Mouse (Mus musculus) liver, postnatal 0 days (tissue): Measurements from ENCODE around the gene 4930404H24Rik. TPM values are rescaled to one million over a fixed set of nuclear protein-coding genes. Genes with fewer than 3 reads are reported as not detected.
A peak's percentile ranks its signal among the peaks of the same experiment; 100 is the strongest.

Experiments
- ATAC-seq: fragments of 200-750 bp; cut with Nextera tagmentation; 2 replicates; pipeline ENCODE4 v1.8.0; 2017; ENCODE audit warnings: mild to moderate bottlenecking, moderate library complexity
- DNase-seq: peaks from one replicate; pipeline ENCODE4 v3.0.0-alpha.2; 2016
- H3K27ac ChIP-seq: fragments of 300-500 bp; sonication (generic); 2 replicates; pipeline ENCODE4 v1.5.1; 2014; ENCODE audit warnings: antibody characterized with exemption, moderate library complexity, mild to moderate bottlenecking, low read depth
- H3K27me3 ChIP-seq: fragments of 300-500 bp; sonication (generic); 2 replicates; pipeline ENCODE4 v1.6.1; 2014; ENCODE audit warnings: low read length, control low read depth, mixed read lengths; ENCODE audit not compliant: insufficient read depth
- H3K36me3 ChIP-seq: fragments of 300-500 bp; sonication (generic); replicated peaks from 2 replicates; pipeline ENCODE4 v1.6.1; 2014; ENCODE audit warnings: mild to moderate bottlenecking, control low read depth, low read length, moderate library complexity, mixed read lengths; ENCODE audit not compliant: insufficient read depth
- H3K4me1 ChIP-seq: fragments of 300-500 bp; sonication (generic); 2 replicates; pipeline ENCODE4 v1.6.1; 2014; ENCODE audit warnings: antibody characterized with exemption, mild to moderate bottlenecking, control low read depth; ENCODE audit not compliant: insufficient read depth
- H3K4me2 ChIP-seq: fragments of 300-500 bp; sonication (generic); 2 replicates; pipeline ENCODE4 v1.6.1; 2014; ENCODE audit warnings: low read depth, mild to moderate bottlenecking, low read length, moderate library complexity, mixed read lengths
- H3K4me3 ChIP-seq: fragments of 300-500 bp; sonication (generic); 2 replicates; pipeline ENCODE4 v1.5.1; 2014; ENCODE audit warnings: low read depth, low read length
- H3K9ac ChIP-seq: fragments of 300-500 bp; sonication (generic); replicated peaks from 2 replicates; pipeline ENCODE4 v1.6.1; 2014; ENCODE audit warnings: mild to moderate bottlenecking, moderate library complexity
- H3K9me3 ChIP-seq: fragments of 300-500 bp; sonication (generic); 2 replicates; pipeline ENCODE4 v1.6.1; 2016; ENCODE audit warnings: mild to moderate bottlenecking, control low read depth, low read length, mixed read lengths
- CTCF ChIP-seq: sonication (generic); IDR thresholded peaks from 2 replicates; pipeline ENCODE4 v1.5.1; 2016; ENCODE audit warnings: antibody characterized with exemption, low read depth
- EP300 ChIP-seq: IDR thresholded peaks from 2 replicates; pipeline ENCODE4 v1.6.1; 2016; ENCODE audit warnings: antibody characterized with exemption, low read depth, mild to moderate bottlenecking
- WGBS: fragments of 180-500 bp; shearing (Covaris S2); extraction: QIAGEN DNeasy Blood & Tissue Kit; methylation state at CpG from one replicate; pipeline ENCODE4 v1.1.7; 2014; ENCODE audit not compliant: insufficient replicate concordance; 5-methylcytosine and 5-hydroxymethylcytosine counted together
- polyA plus RNA-seq: library from polyadenylated mRNA; unstranded; fragments of >200 nt; fragmentation: Nextera tagmentation; extraction: Ambion mirVana; gene quantifications from 2 replicates; pipeline ENCODE4 v1.2.1, GENCODE M21; 2015

Gene 4930404H24Rik
- polyA plus RNA-seq, 1 experiment from 2014 or later, result not detected

DNA sequence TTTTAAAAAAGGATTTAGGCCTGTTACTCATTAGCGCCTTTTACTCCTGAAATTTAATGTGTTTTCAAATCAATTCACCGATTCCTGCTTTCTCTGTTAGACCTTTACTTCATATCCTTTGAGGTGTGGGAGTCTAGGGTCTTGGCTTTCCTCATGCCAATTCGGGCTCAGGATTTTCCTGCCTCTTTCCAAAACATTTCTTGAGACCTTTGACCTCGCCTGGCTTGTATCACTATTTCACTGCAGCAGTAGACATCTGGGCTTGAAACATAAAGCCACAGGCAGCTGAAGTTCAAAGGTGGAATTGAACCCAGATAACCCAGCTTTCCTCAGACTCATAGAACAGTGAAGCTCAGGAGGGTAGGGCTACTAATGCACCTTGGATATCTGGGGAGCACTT is 46.1 kb upstream of the 4930404H24Rik start:
- Histone ChIP-seq H3K4me2 (no peak overlapping the region), H3K36me3 (no peaks in the 10 kb centered on the region), H3K27me3 (peaks cover 14% of the 10 kb centered on the region), H3K27ac (no peak overlapping the region), H3K9ac (no peak overlapping the region), H3K4me1 (peaks cover 31% of the 10 kb centered on the region), H3K9me3 (no peaks in the 10 kb centered on the region), H3K4me3 (no peak overlapping the region)
- ATAC-seq (no peak), DNase-seq (no peak)
- TF ChIP-seq CTCF (no peak), EP300 (no peak)
- WGBS, result 28% methylated on average over 4 of the region's 4 CpGs

DNA sequence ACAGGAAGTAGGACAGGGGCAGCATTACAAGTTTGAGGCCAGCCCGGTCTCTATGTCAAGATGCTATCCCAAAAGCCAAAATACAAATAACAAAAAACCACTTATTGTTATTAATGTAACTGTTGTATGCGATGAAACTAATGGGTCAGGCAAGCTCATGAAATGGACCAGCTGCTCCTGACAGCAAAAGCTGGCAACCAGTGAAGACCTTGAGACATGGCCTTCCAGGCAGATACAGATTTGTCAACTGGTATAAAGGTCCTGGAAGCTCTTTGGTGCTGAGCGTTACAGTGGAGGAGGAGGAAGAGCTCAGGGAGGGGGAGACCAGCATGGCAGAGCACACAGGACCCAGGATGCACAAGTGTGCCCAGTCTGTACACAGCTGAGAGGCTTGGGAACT is 44.9 kb upstream of the 4930404H24Rik start:
- peaks cover 14% of the 10 kb centered on the region for H3K27me3 ChIP-seq
- H3K9ac ChIP-seq, result no peak overlapping the region
- no peak overlapping the region for H3K27ac ChIP-seq
- H3K4me3 ChIP-seq, result no peak overlapping the region
- no peak for DNase-seq
- H3K4me1 ChIP-seq, result peaks cover 25% of the 10 kb centered on the region
- no peaks in the 10 kb centered on the region for H3K36me3 ChIP-seq
- no peak for TF ChIP-seq CTCF
- TF ChIP-seq EP300, result no peak
- no peaks in the 10 kb centered on the region for H3K9me3 ChIP-seq
- 75% methylated on average over 3 of the region's 3 CpGs for WGBS
- ATAC-seq, result no peak
- no peak overlapping the region for H3K4me2 ChIP-seq

DNA sequence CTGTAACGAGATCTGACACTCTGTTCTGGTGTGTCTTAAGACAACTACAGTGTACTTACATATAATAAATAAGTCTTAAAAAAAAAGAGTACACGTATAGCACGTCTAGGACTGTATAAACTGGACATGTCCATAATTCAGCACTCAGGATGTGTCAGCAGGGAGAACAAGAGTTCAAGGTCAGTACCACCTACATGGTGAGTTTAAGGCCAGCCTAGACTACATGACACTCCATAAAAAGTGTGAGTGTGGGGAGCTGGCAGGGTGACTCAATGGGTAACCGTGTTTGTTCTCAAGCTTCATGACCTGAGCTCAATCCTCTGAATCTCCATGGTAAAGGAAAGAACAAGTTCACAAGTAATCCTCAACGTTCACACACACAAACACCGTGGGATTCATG is 44.1 kb upstream of the 4930404H24Rik start:
- Histone ChIP-seq H3K27me3 (peaks cover 14% of the 10 kb centered on the region), H3K4me3 (no peak overlapping the region), H3K4me2 (no peak overlapping the region), H3K9ac (no peak overlapping the region), H3K9me3 (no peaks in the 10 kb centered on the region), H3K27ac (no peak overlapping the region), H3K36me3 (no peaks in the 10 kb centered on the region), H3K4me1 (peaks cover 18% of the 10 kb centered on the region)
- no peak for TF ChIP-seq EP300
- WGBS, result 80% methylated on average over 6 of the region's 6 CpGs
- ATAC-seq (no peak), DNase-seq (no peak)

DNA sequence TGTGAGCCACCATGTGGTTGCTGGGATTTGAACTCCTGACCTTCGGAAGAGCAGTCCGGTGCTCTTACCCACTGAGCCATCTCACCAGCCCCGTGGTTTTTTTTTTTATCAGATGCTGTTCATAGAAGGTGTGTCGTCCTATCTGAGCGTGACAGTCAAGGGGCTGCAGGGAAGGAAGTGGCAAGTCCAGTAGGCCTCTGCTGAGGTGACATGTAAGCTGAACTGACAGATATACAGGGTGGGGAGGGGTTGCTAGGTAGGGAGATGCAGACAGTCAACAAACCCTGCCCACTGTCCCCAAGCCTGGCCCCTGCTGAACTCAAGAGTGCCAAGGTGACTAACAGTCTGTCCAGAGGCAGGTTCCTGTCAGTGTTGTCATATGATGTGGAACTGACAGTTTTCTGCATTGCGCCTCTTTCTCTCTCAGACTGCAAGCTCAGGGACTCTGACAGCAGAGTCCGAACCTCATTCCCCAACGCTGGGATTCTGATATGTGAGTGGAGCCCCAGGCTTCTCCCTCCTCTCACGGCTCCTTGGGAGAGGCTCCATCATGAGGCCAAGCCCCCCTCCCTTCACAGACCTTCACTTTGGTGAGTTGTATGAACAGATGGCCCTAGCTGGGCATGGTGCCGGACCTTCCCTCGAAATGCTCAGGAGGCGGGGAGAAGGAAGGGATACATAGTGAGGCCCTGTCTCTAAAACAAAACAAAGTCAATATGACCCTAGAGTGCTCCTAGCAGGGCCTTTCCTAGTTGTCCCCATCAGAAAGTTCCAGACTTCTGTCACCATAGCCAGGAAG is 38.4 kb upstream of the 4930404H24Rik start:
- 57% methylated on average over 12 of the region's 12 CpGs for WGBS
- Histone ChIP-seq H3K9ac (no peak overlapping the region), H3K4me3 (no peak overlapping the region), H3K4me1 (peaks cover 23% of the 10 kb centered on the region), H3K4me2 (no peak overlapping the region), H3K27me3 (no peaks in the 10 kb centered on the region), H3K36me3 (no peaks in the 10 kb centered on the region), H3K9me3 (no peaks in the 10 kb centered on the region), H3K27ac (peak overlapping the region; percentile 34; the same call in 1 of the 2 replicates)
- TF ChIP-seq CTCF (no peak), EP300 (no peak)
- no peak for DNase-seq
- peak; percentile 57 for ATAC-seq

DNA sequence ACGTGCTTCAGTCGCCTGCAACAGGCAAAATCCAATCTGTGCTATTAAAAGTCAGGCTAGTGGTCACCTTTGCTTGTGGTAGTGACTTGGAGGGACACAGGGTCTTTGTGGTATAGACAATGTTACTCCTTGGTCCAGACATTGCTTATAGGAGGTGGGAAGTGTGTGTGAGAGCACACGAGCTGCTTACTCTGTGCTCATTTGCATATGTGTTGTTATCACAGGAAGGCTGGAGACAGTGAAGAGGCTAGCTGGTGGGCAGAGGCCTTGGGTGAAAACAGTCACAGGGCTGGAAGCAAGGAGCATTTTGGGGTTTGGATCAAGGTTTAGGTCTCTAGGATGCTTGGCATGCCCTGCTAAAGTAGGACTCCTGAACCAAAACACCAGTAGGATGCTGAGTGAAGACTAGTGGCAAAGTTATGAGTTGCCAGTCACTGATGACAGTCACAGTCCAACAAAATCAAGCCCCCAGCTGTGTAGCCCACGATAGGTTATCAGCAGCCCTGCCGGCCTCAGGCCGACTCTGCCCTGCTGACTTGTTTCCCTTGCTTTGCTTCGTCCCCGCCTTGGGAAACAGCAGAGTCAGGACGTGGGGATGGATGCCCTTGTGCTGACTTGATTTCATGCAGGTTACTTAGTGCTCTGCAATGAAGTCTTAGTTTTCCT is 37.6 kb upstream of the 4930404H24Rik start:
- TF ChIP-seq CTCF (no peak), EP300 (peak; percentile 74)
- peak; percentile 87 for ATAC-seq
- peak; percentile 48 for DNase-seq
- Histone ChIP-seq H3K9me3 (no peaks in the 10 kb centered on the region), H3K9ac (no peak overlapping the region), H3K36me3 (no peaks in the 10 kb centered on the region), H3K4me3 (no peak overlapping the region), H3K4me2 (no peak overlapping the region), H3K4me1 (peaks cover 23% of the 10 kb centered on the region), H3K27me3 (no peaks in the 10 kb centered on the region), H3K27ac (peak overlapping the region; percentile 57)
- 49% methylated on average over 9 of the region's 9 CpGs for whole genome bisulfite sequencing

DNA sequence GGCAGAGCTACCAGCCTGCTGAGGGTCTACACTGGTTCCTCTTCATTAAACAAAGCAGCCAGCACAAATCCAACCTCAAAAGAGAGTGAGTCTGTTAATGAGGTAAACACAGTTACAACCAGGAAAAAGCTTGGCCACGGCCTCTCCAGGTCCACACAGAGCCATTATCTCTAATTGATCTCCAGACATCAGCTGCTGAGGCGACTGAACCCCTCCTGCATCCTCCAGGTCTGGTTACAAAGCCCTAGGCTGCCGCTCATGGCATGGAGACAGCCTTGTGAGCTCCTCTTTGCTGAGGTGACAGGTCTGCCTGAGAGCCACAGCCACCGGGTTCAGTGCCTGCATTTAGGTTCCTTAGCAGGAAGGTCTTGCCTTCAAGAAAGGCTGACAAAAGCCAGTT is 35.1 kb upstream of the 4930404H24Rik start:
- Histone ChIP-seq H3K9ac (no peak overlapping the region), H3K27ac (peak overlapping the region; percentile 13; the same call in 1 of the 2 replicates), H3K36me3 (no peaks in the 10 kb centered on the region), H3K4me2 (no peak overlapping the region), H3K27me3 (no peaks in the 10 kb centered on the region), H3K4me1 (peaks cover 23% of the 10 kb centered on the region), H3K9me3 (no peaks in the 10 kb centered on the region), H3K4me3 (no peak overlapping the region)
- no peak for DNase-seq
- WGBS, result 45% methylated on average over 4 of the region's 4 CpGs
- no peak for TF ChIP-seq EP300
- no peak for TF ChIP-seq CTCF
- ATAC-seq, result no peak
